Mouse (Mus musculus) heart, adult 2 months (tissue): ENCODE measurements at regions not wholly inside any gene's neighbourhood (a gene's known extent, or its start where the extent isn't known, plus 50 kb on each side); places are given as distances from the start of the nearest gene placed in this dataset.

Experiments
- EP300 ChIP-seq: fragments of 200-500 bp; IDR thresholded peaks from 2 replicates; pipeline ENCODE4 v1.6.1; 2011; ENCODE audit warnings: low read depth, low read length, control low read depth; ENCODE audit not compliant: insufficient read depth
- POLR2A ChIP-seq: fragments of 200-500 bp; IDR thresholded peaks from 2 replicates; pipeline ENCODE4 v1.6.1; 2011; ENCODE audit warnings: mild to moderate bottlenecking, low read depth, low read length, control low read depth; ENCODE audit not compliant: insufficient read depth

GRCm38 (mm10) chr16:12887381-12887780 lies 222.1 kb upstream of the Ercc4 start:
- TF ChIP-seq POLR2A (no peak), EP300 (no peak)
